Mouse (Mus musculus): ENCODE measurements around the gene Usp48.

- TF ChIP-seq POLR2A (IDR thresholded peaks at IDR 0.05; ENCODE audit: low read depth, low read length) (no peak), ZC3H11A (IDR thresholded peaks at IDR 0.05; ENCODE audit: low read depth, low read length) (no peak), UBTF (IDR thresholded peaks at IDR 0.05; ENCODE audit: low read depth, low read length) (no peak), MAFK (IDR thresholded peaks at IDR 0.05; ENCODE audit: insufficient replicate concordance, low read length) (no peak), JUND (conservative IDR thresholded peaks at IDR 0.05; ENCODE audit: low read depth, low read length) (no peak), CTCF (conservative IDR thresholded peaks at IDR 0.05 in 1 of 2, IDR thresholded peaks at IDR 0.05 in 1 of 2; ENCODE audit: low read depth in 2 of 2, low read length in 2 of 2) (no peak), CHD1 (IDR thresholded peaks at IDR 0.05; ENCODE audit: low read depth, low read length) (no peak), NELFE (IDR thresholded peaks at IDR 0.05; ENCODE audit: low read depth, low read length) (no peak), MYC (IDR thresholded peaks at IDR 0.05; ENCODE audit: low read depth, low read length) (no peak), TCF12 (IDR thresholded peaks at IDR 0.05; ENCODE audit: low read depth, low read length) (no peak)
These were observed 34.1 kb downstream of the Usp48 start for GRCm38 (mm10) chr4:137627476-137628235.
